Mouse (Mus musculus) midbrain, embryonic 13.5 days (tissue): Measurements from ENCODE around the gene Zfp385c. TPM values are rescaled to one million over a fixed set of nuclear protein-coding genes. Genes with fewer than 3 reads are reported as not detected.

Experiments used
- ATAC-seq: fragments of 200-750 bp; cut with Nextera tagmentation; 2 replicates; pipeline ENCODE4 v1.8.0; 2017; ENCODE audit warnings: mild to moderate bottlenecking, moderate TSS enrichment, moderate library complexity
- H3K27ac ChIP-seq: fragments of 300-500 bp; sonication (generic); 2 replicates; pipeline ENCODE4 v1.5.1; 2015; ENCODE audit warnings: inconsistent platforms, mild to moderate bottlenecking, moderate library complexity
- H3K27me3 ChIP-seq: fragments of 300-500 bp; sonication (generic); 2 replicates; pipeline ENCODE4 v1.6.1; 2015; ENCODE audit warnings: mild to moderate bottlenecking, inconsistent platforms
- H3K36me3 ChIP-seq: fragments of 300-500 bp; sonication (generic); 2 replicates; pipeline ENCODE4 v1.6.1; 2015; ENCODE audit warnings: mild to moderate bottlenecking, inconsistent platforms
- H3K4me1 ChIP-seq: fragments of 300-500 bp; sonication (generic); replicated peaks from 2 replicates; pipeline ENCODE4 v1.6.1; 2015; ENCODE audit warnings: inconsistent platforms
- H3K4me2 ChIP-seq: fragments of 300-500 bp; sonication (generic); replicated peaks from 2 replicates; pipeline ENCODE4 v1.6.1; 2015; ENCODE audit warnings: moderate library complexity, mild to moderate bottlenecking, inconsistent platforms
- H3K4me3 ChIP-seq: fragments of 300-500 bp; sonication (generic); replicated peaks from 2 replicates; pipeline ENCODE4 v1.5.1; 2015; ENCODE audit warnings: mild to moderate bottlenecking, inconsistent platforms
- H3K9ac ChIP-seq: fragments of 300-500 bp; sonication (generic); replicated peaks from 2 replicates; pipeline ENCODE4 v1.6.1; 2015; ENCODE audit warnings: mild to moderate bottlenecking, inconsistent platforms
- H3K9me3 ChIP-seq: fragments of 300-500 bp; sonication (generic); 2 replicates; pipeline ENCODE4 v1.6.1; 2016; ENCODE audit warnings: mild to moderate bottlenecking, inconsistent platforms
- WGBS: fragments of 180-500 bp; shearing (Covaris S2); methylation state at CpG from one replicate; pipeline ENCODE4 v1.1.7; 2015; 5-methylcytosine and 5-hydroxymethylcytosine counted together
- polyA plus RNA-seq: library from polyadenylated mRNA; unstranded; fragments of >200 nt; fragmentation: Nextera tagmentation; extraction: Ambion mirVana; gene quantifications from 2 replicates; pipeline ENCODE4 v1.2.1, GENCODE M21; 2015

Gene Zfp385c
- polyA plus RNA-seq, 1 experiment from 2014 or later = 0.70 TPM

DNA sequence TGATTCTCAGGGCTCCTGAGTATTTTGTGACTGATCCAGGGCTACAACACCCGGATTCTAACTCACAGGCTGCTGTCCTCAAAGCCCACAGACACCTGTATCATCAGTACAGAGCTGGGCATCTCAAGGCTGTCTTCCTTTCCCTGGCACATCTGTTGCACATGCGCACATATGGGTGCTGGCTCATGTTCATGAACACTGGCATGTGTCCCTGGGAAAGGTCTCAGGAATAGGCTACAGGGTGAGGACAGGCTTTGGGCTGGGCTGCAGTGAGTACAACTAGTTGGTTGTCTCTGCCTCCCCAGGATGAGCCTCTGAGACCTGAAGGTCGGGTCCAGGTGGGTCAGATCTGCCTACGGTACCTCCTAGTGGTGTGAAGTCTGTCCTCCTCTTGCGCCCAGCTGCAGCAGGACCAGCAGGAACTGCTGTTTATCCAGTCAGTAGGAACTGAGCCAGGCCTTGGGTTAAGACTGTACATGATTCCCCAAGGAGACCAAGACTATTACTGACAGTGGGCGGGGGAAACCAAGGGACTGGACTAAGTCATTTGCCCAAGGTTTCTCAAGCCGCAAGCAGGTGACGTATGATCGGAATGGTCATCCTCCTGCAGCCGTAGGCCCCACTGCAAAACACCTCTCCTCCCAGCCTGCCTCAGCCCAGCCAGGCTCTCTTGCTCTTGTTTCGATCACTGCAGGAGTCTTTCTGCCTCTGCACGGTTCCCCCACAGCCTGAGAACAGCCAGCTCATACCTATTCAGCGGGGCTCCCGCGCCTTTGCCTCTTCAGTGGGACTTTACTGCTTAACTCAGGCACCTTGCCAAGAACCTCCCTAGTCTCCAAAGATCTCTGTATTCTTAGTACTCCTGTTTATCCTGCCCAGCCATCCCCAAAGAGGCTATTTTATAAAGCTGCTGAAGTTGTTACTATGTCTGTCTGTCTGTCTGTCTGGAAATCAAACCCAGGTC is 48.4 kb downstream of the Zfp385c start:
- ATAC-seq = no peak
- Histone ChIP-seq H3K9ac (0 out of 2 replicates have a peak overlapping the region, but pooled peaks have one; percentile 4), H3K27me3 (peaks cover 24% of the 10 kb centered on the region), H3K4me2 (no peak overlapping the region), H3K9me3 (no peaks in the 10 kb centered on the region), H3K4me3 (no peak overlapping the region), H3K4me1 (peaks cover 11% of the 10 kb centered on the region), H3K36me3 (no peaks in the 10 kb centered on the region), H3K27ac (no peak overlapping the region)
- 69% methylated on average over 15 of the region's 15 CpGs for WGBS

DNA sequence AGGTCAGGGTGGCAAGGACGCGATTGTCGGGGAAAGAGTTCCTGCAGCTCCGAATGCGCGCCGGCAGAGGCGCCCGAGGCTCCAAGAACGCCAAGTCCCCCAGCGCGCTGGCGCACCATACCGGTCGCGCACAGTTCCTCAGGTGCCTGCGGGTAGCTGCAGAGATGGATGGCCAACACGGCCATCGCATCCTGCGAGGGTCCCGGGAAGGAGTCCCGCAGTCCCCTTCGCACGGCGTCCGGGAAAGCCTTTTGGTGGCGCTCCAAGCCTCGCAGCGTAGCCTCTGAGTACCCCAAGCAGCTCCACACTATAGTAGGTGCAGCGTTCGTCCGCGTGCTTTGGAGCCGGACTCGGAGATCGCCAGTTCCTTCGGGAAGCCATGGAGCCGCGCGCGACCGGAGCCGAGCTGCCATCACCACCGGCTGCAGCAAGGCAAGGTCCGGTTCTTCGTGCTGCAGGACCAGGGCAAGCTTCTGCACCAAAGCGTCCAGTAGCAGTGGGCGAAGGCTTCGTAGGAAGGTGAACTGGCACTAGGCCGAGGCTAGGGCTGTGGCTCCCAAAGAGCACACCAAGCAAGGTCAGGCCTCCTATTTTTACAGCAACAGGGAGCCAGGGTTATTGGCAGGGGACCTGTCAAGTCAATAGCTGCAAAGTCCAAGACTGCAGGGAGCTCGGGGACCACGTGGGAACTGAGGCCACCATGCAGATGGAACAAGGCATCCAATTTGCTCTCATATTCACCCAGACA is 51.9 kb downstream of the Zfp385c start:
- peak; percentile 79 for ATAC-seq
- Histone ChIP-seq H3K9ac (peak overlapping the region; percentile 60), H3K36me3 (no peaks in the 10 kb centered on the region), H3K4me3 (peak overlapping the region; percentile 40), H3K27ac (no peak overlapping the region), H3K4me1 (peaks cover 11% of the 10 kb centered on the region), H3K27me3 (peaks cover 27% of the 10 kb centered on the region), H3K4me2 (peak overlapping the region; percentile 71), H3K9me3 (no peaks in the 10 kb centered on the region)
- WGBS = 6% methylated on average over 52 of the region's 52 CpGs

DNA sequence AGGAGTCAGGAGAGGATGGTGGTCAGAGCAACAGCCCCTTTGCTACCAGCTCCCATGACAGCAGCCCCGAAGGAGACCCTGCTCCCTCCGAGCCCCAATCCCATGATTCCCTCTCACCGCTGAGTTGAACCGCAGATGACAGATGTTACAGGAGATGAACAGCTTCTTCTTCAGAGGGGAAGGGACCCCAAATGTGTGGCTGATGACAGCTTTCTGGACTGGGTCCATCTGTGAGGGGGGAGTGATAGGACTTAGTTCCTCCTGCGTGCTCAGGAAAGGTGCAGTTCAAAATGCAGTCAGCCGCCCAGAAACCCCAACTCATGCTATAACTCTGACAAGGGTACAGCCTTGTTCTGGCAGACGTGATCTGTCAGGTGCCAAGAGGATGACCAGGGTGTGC is 57.7 kb downstream of the Zfp385c start:
- H3K4me2 ChIP-seq = no peak overlapping the region
- no peak overlapping the region for H3K4me3 ChIP-seq
- no peaks in the 10 kb centered on the region for H3K9me3 ChIP-seq
- H3K9ac ChIP-seq = no peak overlapping the region
- H3K27ac ChIP-seq = no peak overlapping the region
- no peaks in the 10 kb centered on the region for H3K36me3 ChIP-seq
- peaks cover 11% of the 10 kb centered on the region for H3K27me3 ChIP-seq
- 80% methylated on average over 7 of the region's 7 CpGs for WGBS
- ATAC-seq = no peak
- no peaks in the 10 kb centered on the region; the same call in 1 of the 2 replicates for H3K4me1 ChIP-seq

DNA sequence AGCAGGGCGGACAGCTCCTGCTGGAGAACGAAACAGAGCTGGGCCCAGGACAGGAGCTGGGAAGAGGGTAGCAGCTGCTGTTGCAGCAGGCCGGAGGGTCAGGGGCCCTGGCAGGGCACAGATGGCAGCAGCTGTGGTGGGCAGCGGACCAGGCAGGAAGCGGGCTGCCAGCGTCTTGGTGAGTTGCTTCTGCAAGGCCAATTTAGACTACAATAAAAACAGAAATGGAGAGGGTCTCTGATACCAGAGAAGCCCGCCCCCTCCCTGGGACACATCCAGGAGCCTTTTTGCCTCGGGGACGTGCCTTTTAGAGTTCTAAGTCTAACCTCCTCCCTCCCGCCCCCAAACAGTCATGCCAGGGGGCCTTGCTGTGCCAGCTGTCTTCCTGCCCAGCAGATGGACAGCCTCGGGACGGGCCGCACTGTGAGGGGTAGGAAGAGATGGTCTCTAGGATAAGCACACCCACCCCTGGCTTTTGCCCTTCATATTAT is 63.3 kb downstream of the Zfp385c start:
- H3K4me2 ChIP-seq = no peak overlapping the region
- peaks cover 18% of the 10 kb centered on the region for H3K4me1 ChIP-seq
- H3K9me3 ChIP-seq = no peaks in the 10 kb centered on the region
- H3K9ac ChIP-seq = peak overlapping the region; percentile 15; the same call in 1 of the 2 replicates
- 0 out of 2 replicates have a peak, but pooled peaks cover 2% of the 10 kb centered on the region for H3K27me3 ChIP-seq
- peaks cover 33% of the 10 kb centered on the region for H3K36me3 ChIP-seq
- peak overlapping the region; percentile 39; the same call in 1 of the 2 replicates for H3K27ac ChIP-seq
- ATAC-seq = 0 out of 2 replicates have a peak, but pooled peaks have one; percentile 19
- no peak overlapping the region for H3K4me3 ChIP-seq
- WGBS = 57% methylated on average over 13 of the region's 13 CpGs

DNA sequence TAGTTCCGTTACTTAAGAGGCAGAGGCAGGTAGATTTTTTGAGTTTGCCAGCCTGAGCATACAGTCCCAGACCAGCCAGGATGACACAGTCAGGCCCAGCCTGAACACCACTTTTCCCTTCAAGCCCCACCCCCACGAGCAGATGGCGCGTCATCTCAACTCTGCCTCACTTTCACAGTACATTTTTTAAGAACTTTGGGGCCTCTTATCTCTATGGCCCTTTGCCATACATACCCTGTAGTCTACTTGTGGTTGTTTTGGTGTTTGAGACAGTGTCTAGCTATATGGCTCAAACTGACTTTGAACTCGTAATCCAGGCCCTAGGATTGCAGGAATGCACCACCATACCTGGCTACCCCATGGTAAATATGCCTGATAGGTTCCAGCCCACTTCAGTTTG is 64.2 kb downstream of the Zfp385c start:
- H3K9ac ChIP-seq = no peak overlapping the region
- 95% methylated on average over 5 of the region's 5 CpGs for WGBS

DNA sequence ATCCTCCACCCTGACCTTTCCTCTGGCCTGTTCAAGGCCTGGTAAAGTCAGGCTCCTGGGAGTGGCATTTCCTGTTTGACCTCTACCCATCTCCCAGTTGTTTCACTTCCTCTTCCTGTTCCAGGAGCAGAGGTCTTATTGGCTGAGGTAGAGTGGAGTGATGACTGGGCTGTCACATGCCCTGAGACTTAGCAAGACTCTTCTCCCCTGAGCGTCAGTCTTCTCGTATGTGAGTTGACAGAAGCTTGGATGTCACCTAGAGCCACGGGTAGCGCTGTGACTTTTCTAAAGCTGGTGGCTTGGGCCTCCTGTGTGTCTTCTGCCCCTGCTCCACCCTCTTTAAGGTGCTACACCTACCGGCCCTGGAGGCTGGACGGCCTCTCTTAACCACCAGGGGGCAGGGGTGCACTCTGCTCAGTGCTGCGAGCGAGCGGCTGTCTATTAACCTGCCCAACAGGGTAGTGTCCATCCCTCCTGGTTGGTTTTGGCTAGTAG is 65.5 kb downstream of the Zfp385c start:
- Histone ChIP-seq H3K27me3 (no peaks in the 10 kb centered on the region), H3K4me2 (no peak overlapping the region), H3K9me3 (no peaks in the 10 kb centered on the region), H3K27ac (no peak overlapping the region), H3K4me1 (peaks cover 29% of the 10 kb centered on the region), H3K4me3 (no peak overlapping the region), H3K36me3 (peaks cover 33% of the 10 kb centered on the region), H3K9ac (no peak overlapping the region)
- WGBS = 25% methylated on average over 9 of the region's 9 CpGs
- ATAC-seq = peak; percentile 62; the same call in 1 of the 2 replicates

More for the DNA sequence above, 64.2 kb downstream of the Zfp385c start:
- 0 out of 2 replicates have a peak, but pooled peaks cover under 1% of the 10 kb centered on the region for H3K27me3 ChIP-seq
- no peak overlapping the region for H3K27ac ChIP-seq
- no peak overlapping the region for H3K4me3 ChIP-seq
- peaks cover 25% of the 10 kb centered on the region for H3K4me1 ChIP-seq
- peaks cover 33% of the 10 kb centered on the region for H3K36me3 ChIP-seq
- ATAC-seq = no peak
- no peak overlapping the region for H3K4me2 ChIP-seq
- no peaks in the 10 kb centered on the region for H3K9me3 ChIP-seq

DNA sequence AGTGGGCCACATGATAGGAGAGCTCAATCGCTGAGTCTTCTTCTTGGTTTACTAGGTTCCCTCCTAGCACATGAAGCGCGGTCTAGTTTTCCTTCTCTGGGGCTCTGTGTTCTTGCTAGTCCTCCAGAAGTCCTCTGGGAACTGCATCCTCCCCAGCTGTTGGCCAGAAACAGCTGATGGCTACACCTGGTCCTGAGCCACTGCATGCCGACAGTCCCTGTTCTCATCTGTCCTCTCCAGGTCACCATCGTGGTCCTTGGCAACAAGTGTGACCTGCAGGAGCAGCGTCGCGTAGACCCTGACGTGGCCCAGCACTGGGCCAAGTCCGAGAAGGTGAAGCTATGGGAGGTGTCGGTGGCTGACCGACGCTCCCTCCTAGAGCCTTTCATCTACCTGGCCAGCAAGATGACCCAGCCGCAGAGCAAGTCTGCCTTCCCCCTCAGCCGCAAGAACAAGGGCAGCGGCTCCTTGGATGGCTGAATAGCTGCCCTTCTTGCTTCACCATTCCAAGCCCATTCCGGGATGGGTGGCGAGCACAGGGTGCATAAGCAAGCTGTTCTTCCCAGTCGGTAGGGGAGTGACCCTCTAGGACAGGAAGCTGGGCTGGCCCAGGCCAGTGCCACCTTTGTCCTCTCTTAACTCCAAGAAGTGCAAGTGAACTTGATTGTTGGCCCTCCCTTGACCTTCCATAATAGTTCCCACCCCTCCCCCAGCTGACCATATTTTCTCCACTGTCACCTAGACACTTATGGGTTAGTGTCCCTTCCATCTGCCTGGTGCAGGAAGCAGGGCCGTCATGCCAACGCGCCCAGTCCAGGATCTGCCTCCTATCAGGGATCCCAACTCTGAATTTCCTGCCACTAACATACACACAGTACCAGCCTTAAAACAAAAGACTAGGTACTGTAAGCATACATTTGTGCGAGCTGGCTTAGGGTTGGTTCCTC is 66.2 kb downstream of the Zfp385c start:
- H3K36me3 ChIP-seq = peaks cover 33% of the 10 kb centered on the region
- H3K27me3 ChIP-seq = no peaks in the 10 kb centered on the region
- no peak overlapping the region for H3K4me2 ChIP-seq
- WGBS = 94% methylated on average over 23 of the region's 23 CpGs
- no peak overlapping the region for H3K4me3 ChIP-seq
- no peak for ATAC-seq
- no peaks in the 10 kb centered on the region for H3K9me3 ChIP-seq
- H3K9ac ChIP-seq = no peak overlapping the region
- H3K4me1 ChIP-seq = peaks cover 29% of the 10 kb centered on the region
- H3K27ac ChIP-seq = no peak overlapping the region

DNA sequence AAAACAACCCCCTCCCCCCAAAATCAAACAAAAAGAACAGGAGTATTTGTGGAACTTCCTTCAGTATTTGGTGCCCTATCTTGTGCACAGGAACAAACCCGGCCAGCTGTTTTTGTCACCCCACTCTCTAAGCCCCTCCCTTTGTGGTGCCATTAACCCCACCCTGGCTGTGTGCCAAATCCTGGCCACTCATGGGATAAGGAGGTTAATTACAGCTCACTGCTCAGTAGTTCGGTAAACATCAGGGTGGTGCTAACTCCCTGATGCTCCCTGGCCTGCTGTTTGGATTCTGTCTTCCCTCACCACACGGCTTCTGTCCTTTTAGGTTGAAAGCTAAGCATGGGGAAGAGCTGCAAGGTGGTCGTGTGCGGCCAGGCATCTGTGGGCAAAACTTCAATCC is 68.4 kb downstream of the Zfp385c start:
- H3K9ac ChIP-seq = peak overlapping the region; percentile 45; the same call in 1 of the 2 replicates
- H3K4me2 ChIP-seq = peak overlapping the region; percentile 76
- no peaks in the 10 kb centered on the region for H3K9me3 ChIP-seq
- ATAC-seq = no peak
- peak overlapping the region; percentile 77 for H3K4me3 ChIP-seq
- 60% methylated on average over 5 of the region's 5 CpGs for WGBS
- peaks cover 32% of the 10 kb centered on the region for H3K4me1 ChIP-seq
- H3K27ac ChIP-seq = no peak overlapping the region
- H3K27me3 ChIP-seq = no peaks in the 10 kb centered on the region
- peaks cover 33% of the 10 kb centered on the region for H3K36me3 ChIP-seq

DNA sequence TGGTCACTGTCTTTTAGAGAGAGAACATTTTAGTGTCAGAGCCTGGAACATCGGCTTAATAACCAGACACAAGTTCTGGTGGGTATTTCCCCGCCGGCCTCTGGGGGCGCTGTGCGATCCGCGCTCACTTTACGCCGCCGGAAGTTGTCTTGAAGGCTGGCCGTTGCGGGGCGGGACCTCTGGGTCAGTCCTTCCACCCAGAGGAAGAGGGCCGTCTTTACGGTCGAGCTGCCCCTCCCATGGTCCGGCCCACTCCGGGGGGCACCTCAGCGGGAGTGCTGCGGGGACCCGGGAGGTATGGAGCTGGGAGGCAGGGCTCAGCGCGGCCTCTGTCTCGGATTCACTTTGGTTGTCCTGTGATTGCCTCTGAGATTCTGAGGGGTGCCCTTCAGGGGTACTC is 69.5 kb downstream of the Zfp385c start:
- peaks cover 33% of the 10 kb centered on the region for H3K36me3 ChIP-seq
- H3K4me1 ChIP-seq = peaks cover 34% of the 10 kb centered on the region
- peak overlapping the region; percentile 76 for H3K4me2 ChIP-seq
- H3K27me3 ChIP-seq = no peaks in the 10 kb centered on the region
- H3K9ac ChIP-seq = peak overlapping the region; percentile 93
- H3K4me3 ChIP-seq = peak overlapping the region; percentile 77
- WGBS = 0% methylated on average over 24 of the region's 24 CpGs
- peak; percentile 55 for ATAC-seq
- H3K9me3 ChIP-seq = no peaks in the 10 kb centered on the region
- H3K27ac ChIP-seq = peak overlapping the region; percentile 87

DNA sequence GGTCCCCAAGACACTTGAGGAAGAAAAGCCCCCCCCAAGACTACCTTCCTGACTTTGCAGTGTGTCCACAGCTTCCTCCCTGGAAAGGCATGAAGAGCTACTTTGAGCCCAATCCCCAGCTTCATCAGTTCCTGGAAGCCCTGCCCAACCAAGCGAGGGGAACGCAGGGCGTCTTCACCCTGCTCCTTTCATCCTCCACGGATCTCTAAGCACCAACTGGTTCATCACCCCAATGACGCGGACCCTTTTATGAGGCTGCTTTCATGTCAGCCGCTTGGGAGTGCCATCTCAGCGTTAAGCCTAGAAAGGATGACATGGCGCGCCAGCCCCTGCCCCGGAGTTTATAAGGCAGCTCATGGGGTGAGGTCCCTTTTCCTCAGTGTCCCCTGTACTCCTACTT is 72.3 kb downstream of the Zfp385c start, which contains the start of gene Dnajc7:
Dnajc7 (minus strand) TSS at position 187 of the 400 bp plus-strand sequence.
- Histone ChIP-seq H3K36me3 (peaks cover 10% of the 10 kb centered on the region), H3K9me3 (no peaks in the 10 kb centered on the region), H3K9ac (peak within 1 kb of the TSS; percentile 92), H3K4me2 (peak within 1 kb of the TSS; percentile 88), H3K27ac (peak within 1 kb of the TSS; percentile 93), H3K27me3 (no peaks in the 10 kb centered on the region), H3K4me3 (peak within 1 kb of the TSS; percentile 83), H3K4me1 (peaks cover 41% of the 10 kb centered on the region)
- 2% methylated on average over 11 of the region's 11 CpGs for WGBS
- no peak for ATAC-seq
